20 mouse cellular contexts compared by ENCODE assay signal in the genomic region with DNA sequence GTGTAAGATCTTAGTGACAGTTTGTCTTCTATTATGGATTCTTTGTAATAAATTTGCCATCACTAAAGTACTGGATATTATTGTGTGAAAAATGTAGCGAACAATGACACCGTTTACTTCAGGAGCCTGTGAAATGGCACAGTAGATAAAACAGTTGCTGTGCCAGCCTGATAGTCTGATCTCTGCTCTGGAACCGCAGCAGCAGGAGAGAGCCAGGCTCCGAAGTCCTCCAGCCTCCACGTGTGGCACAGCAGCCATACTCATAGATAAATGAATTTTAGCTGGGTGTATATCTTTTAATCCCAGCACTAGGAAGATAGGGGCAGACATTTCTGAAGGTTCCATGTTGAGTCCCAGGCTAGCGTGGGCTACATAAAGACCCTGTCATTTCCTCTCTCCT. TPM values are rescaled to one million over a fixed set of nuclear protein-coding genes. Genes with fewer than 3 reads are reported as not detected.
DNase-seq lines count a peak whose midpoint lies in the region; ATAC-seq and TF ChIP-seq lines count a peak whose summit lies in the region.
"Had no signal": no experiment of that assay in that cellular context is flagged by ENCODE, and none has a peak within 500 bp of the region (broad histone marks: within the 10 kb centered on the region; RNA-seq: fewer than 3 reads in every experiment).

No protein-coding gene starts in this region.

- no peaks in the 10 kb centered on the region for H3K36me3 ChIP-seq in heart, embryonic 11.5 days (ENCODE audit: control insufficient read depth, insufficient read depth, low read length)
- peaks cover 29% of the 10 kb centered on the region for H3K36me3 ChIP-seq in G1E (replicated peaks)
- H3K36me3 ChIP-seq in erythroblast, embryonic 14.5 days (ENCODE audit: control insufficient read depth): peaks cover 66% of the 10 kb centered on the region
- H3K36me3 ChIP-seq in liver, embryonic 16.5 days (ENCODE audit: control insufficient read depth, insufficient read depth): peaks cover 13% of the 10 kb centered on the region
- H3K36me3 ChIP-seq: embryonic facial prominence, embryonic 15.5 days had no signal

- H3K9ac ChIP-seq in heart, embryonic 11.5 days (ENCODE audit: low read depth, low read length): no peak overlapping the region
- H3K9ac ChIP-seq in liver, embryonic 16.5 days (ENCODE audit: low read depth, low read length): peak overlapping the region; percentile 64
- H3K9ac ChIP-seq: embryonic facial prominence, embryonic 15.5 days; forebrain, postnatal 0 days; kidney, embryonic 15.5 days had no signal

- no peaks in the 10 kb centered on the region for H3K9me3 ChIP-seq in heart, embryonic 11.5 days (replicated peaks; ENCODE audit: control insufficient read depth, low read length)
- H3K9me3 ChIP-seq in G1E (replicated peaks): no peaks in the 10 kb centered on the region
- no peaks in the 10 kb centered on the region for H3K9me3 ChIP-seq in erythroblast, embryonic 14.5 days (ENCODE audit: control insufficient read depth, low read length)
- H3K9me3 ChIP-seq in liver, embryonic 16.5 days (replicated peaks; ENCODE audit: control insufficient read depth, low read length): no peaks in the 10 kb centered on the region
- H3K9me3 ChIP-seq: embryonic facial prominence, embryonic 15.5 days; kidney, embryonic 15.5 days had no signal

- H3K4me2 ChIP-seq in heart, embryonic 11.5 days: no peak overlapping the region
- peak overlapping the region; percentile 74 for H3K4me2 ChIP-seq in liver, embryonic 16.5 days (ENCODE audit: low read depth, low read length)
- H3K4me2 ChIP-seq: embryonic facial prominence, embryonic 15.5 days; kidney, embryonic 15.5 days had no signal

- ATAC-seq in heart, embryonic 11.5 days (replicated peaks; ENCODE audit: insufficient number of reproducible peaks, low FRiP score, low TSS enrichment): 0 out of 2 replicates have a peak, but pooled peaks have one; percentile 61
- ATAC-seq in G1E (ENCODE audit: extremely low read depth, insufficient number of reproducible peaks, low FRiP score, poor library complexity, severe bottlenecking): peak; percentile 81
- ATAC-seq in liver, embryonic 16.5 days (ENCODE audit: low read depth): peak; percentile 86
- ATAC-seq: forebrain, postnatal 0 days; hindbrain, postnatal 0 days had no signal

- no peak overlapping the region for H3K4me3 ChIP-seq in heart, embryonic 11.5 days (ENCODE audit: low read depth, low read length)
- peak overlapping the region; percentile 55; the same call in 1 of the 2 replicates for H3K4me3 ChIP-seq in G1E (ENCODE audit: low read depth, low read length)
- H3K4me3 ChIP-seq in erythroblast, embryonic 14.5 days (replicated peaks): peak overlapping the region; percentile 53
- H3K4me3 ChIP-seq in liver, embryonic 16.5 days (ENCODE audit: low read depth, low read length): peak overlapping the region; percentile 43
- H3K4me3 ChIP-seq: embryonic facial prominence, embryonic 15.5 days; kidney, embryonic 15.5 days had no signal

- no peak for TF ChIP-seq CTCF in G1E (IDR thresholded peaks at IDR 0.05; ENCODE audit: low read depth, low read length)

- H3K27me3 ChIP-seq in heart, embryonic 11.5 days (ENCODE audit: control insufficient read depth, insufficient read depth, low read length): no peaks in the 10 kb centered on the region
- H3K27me3 ChIP-seq in G1E (ENCODE audit: insufficient read depth, low read length): no peaks in the 10 kb centered on the region
- no peaks in the 10 kb centered on the region for H3K27me3 ChIP-seq in erythroblast, embryonic 14.5 days (ENCODE audit: control insufficient read depth)
- no peaks in the 10 kb centered on the region for H3K27me3 ChIP-seq in liver, embryonic 16.5 days (ENCODE audit: control insufficient read depth, insufficient read depth, low read depth, low read length)
- H3K27me3 ChIP-seq: embryonic facial prominence, embryonic 15.5 days; kidney, embryonic 15.5 days had no signal

- peaks cover 18% of the 10 kb centered on the region for H3K4me1 ChIP-seq in heart, embryonic 11.5 days (ENCODE audit: control insufficient read depth, insufficient read depth, low read length)
- H3K4me1 ChIP-seq in G1E (ENCODE audit: insufficient read depth, low read depth, low read length): peaks cover 43% of the 10 kb centered on the region
- H3K4me1 ChIP-seq in erythroblast, embryonic 14.5 days (ENCODE audit: control insufficient read depth): peaks cover 74% of the 10 kb centered on the region
- H3K4me1 ChIP-seq in liver, embryonic 16.5 days (ENCODE audit: control insufficient read depth, low read depth, low read length): peaks cover 32% of the 10 kb centered on the region

- 58% methylated on average over 6 of the region's 6 CpGs for WGBS in heart, embryonic 11.5 days (ENCODE audit: insufficient replicate concordance)
- 21% methylated on average over 6 of the region's 6 CpGs for WGBS in liver, embryonic 16.5 days (ENCODE audit: insufficient replicate concordance)

- no peak for DNase-seq in heart, adult 8-10 months (ENCODE audit: low spot score)
- DNase-seq in G1E (ENCODE audit: low spot score): peak; percentile 19
- no peak for DNase-seq in cerebellum, adult 11-12 months
- no peak for DNase-seq in layer of hippocampus, postnatal 14 days (ENCODE audit: low spot score in 2 of 2)
- no peak for DNase-seq in layer of hippocampus, adult 9-10 months (ENCODE audit: low spot score)
- DNase-seq: adrenal gland, postnatal 10 days; cerebellum, adult 11 months; forebrain, postnatal 0 days; layer of hippocampus, adult 9-11 months; left cerebral cortex, postnatal 4 days; lung, postnatal 10 days; midbrain, embryonic 14.5 days; right cerebral cortex, postnatal 25 days; thymus, postnatal 36 days had no signal

- H3K27ac ChIP-seq in heart, embryonic 11.5 days (ENCODE audit: low read depth, low read length): 0 out of 2 replicates have a peak overlapping the region, but pooled peaks have one; percentile 6
- H3K27ac ChIP-seq in liver, embryonic 16.5 days (ENCODE audit: low read length): peak overlapping the region; percentile 97
- H3K27ac ChIP-seq: embryonic facial prominence, embryonic 15.5 days; hindbrain, postnatal 0 days; kidney, embryonic 15.5 days had no signal

RNA-seq across cellular contexts. Expression of a gene that starts 6.0 kb away (rescaled TPM):
- polyA plus RNA-seq in heart, embryonic 11.5 days (2014; fragmentation: Nextera tagmentation; extraction: Ambion mirVana): 62.4 and 82.7 TPM in 2 replicates
- total RNA-seq in heart, adult 8-10 months (2022): 100 to 1,000 TPM; 107 to 139 (median 124) TPM
- 150 and 160 TPM in 2 replicates for total RNA-seq in G1E (2014; fragmentation: Nextera tagmentation)
- total RNA-seq in G1E (2017): 115 and 121 TPM in 2 replicates
- 38.1 and 46.7 TPM in 2 replicates for polyA plus RNA-seq in G1E (2012)
- polyA plus RNA-seq in erythroblast, embryonic 14.5 days (2012): 6.8 and 7.4 TPM in 2 replicates
- polyA plus RNA-seq in liver, embryonic 16.5 days (2015; fragmentation: Nextera tagmentation; extraction: Ambion mirVana): 8.0 and 8.8 TPM in 2 replicates
- total RNA-seq in layer of hippocampus, postnatal 14 days (2021): 100 to 1,000 TPM; 135 to 138 TPM
